Mouse (Mus musculus) midbrain, embryonic 11.5 days (tissue): Measurements from ENCODE around the gene Smurf1. TPM values are rescaled to one million over a fixed set of nuclear protein-coding genes. Genes with fewer than 3 reads are reported as not detected.

Experiments
- ATAC-seq: fragments of 200-750 bp; cut with Nextera tagmentation; 2 replicates; pipeline ENCODE4 v1.8.0; 2017; ENCODE audit warnings: moderate TSS enrichment, moderate library complexity; ENCODE audit not compliant: low FRiP score
- DNase-seq: peaks from one replicate; pipeline ENCODE4 v3.0.0; 2015; ENCODE audit warnings: low spot score; ENCODE audit errors: missing footprints
- H3K27ac ChIP-seq: fragments of 300-500 bp; sonication (generic); 2 replicates; pipeline ENCODE4 v1.5.1; 2014; ENCODE audit warnings: low read depth, low read length
- H3K27me3 ChIP-seq: fragments of 300-500 bp; sonication (generic); 2 replicates; pipeline ENCODE4 v1.6.1; 2014; ENCODE audit warnings: mild to moderate bottlenecking, low read length, moderate library complexity, mixed read lengths; ENCODE audit not compliant: control insufficient read depth, insufficient read depth
- H3K36me3 ChIP-seq: fragments of 300-500 bp; sonication (generic); 2 replicates; pipeline ENCODE4 v1.6.1; 2014; ENCODE audit warnings: mild to moderate bottlenecking, low read length, moderate library complexity, mixed read lengths; ENCODE audit not compliant: control insufficient read depth, insufficient read depth
- H3K4me1 ChIP-seq: fragments of 300-500 bp; sonication (generic); 2 replicates; pipeline ENCODE4 v1.6.1; 2014; ENCODE audit warnings: low read length; ENCODE audit not compliant: control insufficient read depth, insufficient read depth
- H3K4me2 ChIP-seq: fragments of 300-500 bp; sonication (generic); 2 replicates; pipeline ENCODE4 v1.6.1; 2014; ENCODE audit warnings: mild to moderate bottlenecking, moderate library complexity
- H3K4me3 ChIP-seq: fragments of 300-500 bp; sonication (generic); 2 replicates; pipeline ENCODE4 v1.5.1; 2014; ENCODE audit warnings: low read depth, low read length
- H3K9ac ChIP-seq: fragments of 300-500 bp; sonication (generic); 2 replicates; pipeline ENCODE4 v1.6.1; 2014; ENCODE audit warnings: low read length
- H3K9me3 ChIP-seq: fragments of 300-500 bp; sonication (generic); 2 replicates; pipeline ENCODE4 v1.6.1; 2016; ENCODE audit warnings: low read length; ENCODE audit not compliant: control insufficient read depth
- WGBS: fragments of 180-500 bp; shearing (Covaris S2); extraction: QIAGEN DNeasy Blood & Tissue Kit; methylation state at CpG from one replicate; pipeline ENCODE4 v1.1.7; 2014; 5-methylcytosine and 5-hydroxymethylcytosine counted together
- microRNA-seq: library from miRNA; unstranded; fragments of <30 nt; microRNA quantifications from one replicate; pipeline ENCODE4, GENCODE M21; 2017
- polyA plus RNA-seq: library from polyadenylated mRNA; unstranded; fragments of >200 nt; fragmentation: Nextera tagmentation; extraction: Ambion mirVana; gene quantifications from 2 replicates; pipeline ENCODE4 v1.2.1, GENCODE M21; 2014

The Smurf1 gene
- polyA plus RNA-seq, 1 experiment from 2014 or later, result 17.8 TPM

- Histone ChIP-seq H3K9ac (no peak overlapping the region), H3K27me3 (no peaks in the 10 kb centered on the region), H3K27ac (no peak overlapping the region), H3K4me1 (no peaks in the 10 kb centered on the region), H3K4me2 (no peak overlapping the region), H3K36me3 (peaks cover 65% of the 10 kb centered on the region), H3K9me3 (no peaks in the 10 kb centered on the region), H3K4me3 (no peak overlapping the region)
- DNase-seq (no peak), ATAC-seq (no peak)
- 96% methylated on average over 20 of the region's 20 CpGs for WGBS
Observed at GRCm38 (mm10) chr5:144828365-144829102, 137.1 kb downstream of the Smurf1 start.

Small RNAs within 50 kb of the gene (microRNA-seq; reads per million reads assigned to microRNA genes)
- gene Mir7039, result not detected

Other genes starting within 250 kb of the Smurf1 start
- 20.1 and 20.6 TPM in 2 replicates for gene Tmem130, start 204.0 kb downstream of the Smurf1 start, polyA plus RNA-seq
- 85.1 and 91.8 TPM in 2 replicates for gene Trrap, start 198.1 kb downstream of the Smurf1 start, polyA plus RNA-seq
- not detected in 2 replicates for gene Gm4871, start 66.9 kb upstream of the Smurf1 start, polyA plus RNA-seq
- gene 1700018F24Rik, start 77.1 kb upstream of the Smurf1 start, polyA plus RNA-seq, result not detected in 2 replicates
- 179 and 183 TPM in 2 replicates for gene Arpc1a, start 118.0 kb upstream of the Smurf1 start, polyA plus RNA-seq
- not detected in 2 replicates for gene Kpna7, start 118.2 kb upstream of the Smurf1 start, polyA plus RNA-seq
- gene Arpc1b, start 148.4 kb upstream of the Smurf1 start, polyA plus RNA-seq, result 44.3 and 48.3 TPM in 2 replicates
- 124 and 131 TPM in 2 replicates for gene Pdap1, start 174.4 kb upstream of the Smurf1 start, polyA plus RNA-seq
- 276 and 283 TPM in 2 replicates for gene Bud31, start 174.5 kb upstream of the Smurf1 start, polyA plus RNA-seq
- 14.5 and 15.6 TPM in 2 replicates for gene Ptcd1, start 201.3 kb upstream of the Smurf1 start, polyA plus RNA-seq
- gene Cpsf4, start 201.4 kb upstream of the Smurf1 start, polyA plus RNA-seq, result 31.7 and 35.9 TPM in 2 replicates
- gene Atp5j2, start 226.2 kb upstream of the Smurf1 start, polyA plus RNA-seq, result 487 and 540 TPM in 2 replicates
- gene Zkscan14, start 236.0 kb upstream of the Smurf1 start, polyA plus RNA-seq, result 8.8 and 9.6 TPM in 2 replicates
- gene Zkscan5, start 238.7 kb upstream of the Smurf1 start, polyA plus RNA-seq, result 20.4 and 20.6 TPM in 2 replicates